In genomic region chr16:57508351-57508750, GRCm38 (mm10) we compare ENCODE assay signal across 27 mouse cellular contexts.
DNase-seq lines count a peak whose midpoint lies in the region; ATAC-seq lines count a peak whose summit lies in the region.
"Had no signal": no experiment of that assay in that cellular context is flagged by ENCODE, and none has a peak within 500 bp of the region (broad histone marks: within the 10 kb centered on the region; RNA-seq: fewer than 3 reads in every experiment).

No protein-coding gene starts in this region.

- DNase-seq in heart, adult 11 months, result peak; percentile 86
- DNase-seq in heart, adult 8-10 months (ENCODE audit: low spot score), result no peak
- DNase-seq in lung, postnatal 10 days, result peak; percentile 26
- no peak for DNase-seq in lung, postnatal 25 days (ENCODE audit: low spot score)
- DNase-seq in skeletal muscle tissue, adult 2 months (ENCODE audit: low read depth, low spot score), result peak; percentile 65
- no peak for DNase-seq in embryo, embryonic 9.5 days (ENCODE audit: extremely low spot score)
- DNase-seq in retina, postnatal 1 day, result no peak
- DNase-seq: adrenal gland, adult 8-10 months; adrenal gland, postnatal 25 days; cerebellum, adult 11-12 months; cerebellum, adult 8-10 months; cerebellum, postnatal 10 days; cerebellum, postnatal 36 days; embryo, embryonic 11 days; gastrocnemius, postnatal 10 days; heart, postnatal 36 days had no signal

- H3K36me3 ChIP-seq in intestine, embryonic 16.5 days (ENCODE audit: control insufficient read depth, insufficient read depth, low read length), result no peaks in the 10 kb centered on the region
- H3K36me3 ChIP-seq: embryonic facial prominence, embryonic 12.5 days; forebrain, embryonic 12.5 days; forebrain, embryonic 15.5 days; heart, embryonic 15.5 days; hindbrain, embryonic 10.5 days; hindbrain, embryonic 13.5 days had no signal

- 0 out of 2 replicates have a peak, but pooled peaks cover 5% of the 10 kb centered on the region for H3K4me1 ChIP-seq in intestine, embryonic 16.5 days (ENCODE audit: control insufficient read depth, insufficient read depth, low read length)
- H3K4me1 ChIP-seq: embryonic facial prominence, embryonic 12.5 days; forebrain, embryonic 12.5 days; forebrain, embryonic 15.5 days; heart, embryonic 15.5 days; hindbrain, embryonic 10.5 days; hindbrain, embryonic 13.5 days had no signal

- no peak overlapping the region for H3K27ac ChIP-seq in intestine, embryonic 16.5 days (ENCODE audit: low read length)
- H3K27ac ChIP-seq: embryonic facial prominence, embryonic 12.5 days; forebrain, embryonic 12.5 days; forebrain, embryonic 15.5 days; heart, embryonic 15.5 days; hindbrain, embryonic 10.5 days; hindbrain, embryonic 13.5 days had no signal

- no peak overlapping the region for H3K4me2 ChIP-seq in intestine, embryonic 16.5 days (ENCODE audit: low read depth, low read length)
- H3K4me2 ChIP-seq: embryonic facial prominence, embryonic 12.5 days; forebrain, embryonic 12.5 days; forebrain, embryonic 15.5 days; heart, embryonic 11.5 days; heart, embryonic 15.5 days; hindbrain, embryonic 13.5 days had no signal

- WGBS in intestine, embryonic 16.5 days, result 53% methylated on average over 1 of the region's 1 CpGs

- ATAC-seq in intestine, embryonic 16.5 days, result peak; percentile 65
- ATAC-seq: CD4-positive, CD25-positive, alpha-beta regulatory T cell, adult 4 months; forebrain, embryonic 15.5 days; hindbrain, embryonic 16.5 days had no signal

- H3K4me3 ChIP-seq in intestine, embryonic 16.5 days (ENCODE audit: low read length), result no peak overlapping the region
- H3K4me3 ChIP-seq: embryonic facial prominence, embryonic 12.5 days; erythroblast, embryonic 14.5 days; forebrain, embryonic 12.5 days; forebrain, embryonic 15.5 days; heart, embryonic 15.5 days; hindbrain, embryonic 10.5 days; hindbrain, embryonic 13.5 days had no signal

- no peaks in the 10 kb centered on the region for H3K9me3 ChIP-seq in intestine, embryonic 16.5 days (ENCODE audit: control insufficient read depth, low read length)
- H3K9me3 ChIP-seq: embryonic facial prominence, embryonic 12.5 days; forebrain, embryonic 12.5 days; forebrain, embryonic 15.5 days; heart, embryonic 15.5 days; hindbrain, embryonic 10.5 days; hindbrain, embryonic 13.5 days had no signal

- H3K27me3 ChIP-seq in intestine, embryonic 16.5 days (replicated peaks; ENCODE audit: control insufficient read depth, insufficient read depth, low read length), result no peaks in the 10 kb centered on the region
- H3K27me3 ChIP-seq: embryonic facial prominence, embryonic 12.5 days; forebrain, embryonic 12.5 days; forebrain, embryonic 15.5 days; heart, embryonic 15.5 days had no signal

- H3K9ac ChIP-seq in intestine, embryonic 16.5 days (ENCODE audit: low read depth, low read length), result no peak overlapping the region
- H3K9ac ChIP-seq: embryonic facial prominence, embryonic 12.5 days; forebrain, embryonic 12.5 days; forebrain, embryonic 15.5 days; heart, embryonic 15.5 days; hindbrain, embryonic 13.5 days had no signal

Comparison
In these comparisons a context has a peak if more than half of its experiments do, and no peak if none do; other contexts are left out.
1. DNase-seq: peak in heart, adult 11 months (single experiment), lung, postnatal 10 days (single experiment) and skeletal muscle tissue, adult 2 months (single experiment); none in heart, adult 8-10 months (single experiment), lung, postnatal 25 days (single experiment), embryo, embryonic 9.5 days (single experiment) and retina, postnatal 1 day (single experiment).